Mouse (Mus musculus) limb, embryonic 10.5 days (tissue): ENCODE results near the gene Gm10378. TPM values are rescaled to one million over a fixed set of nuclear protein-coding genes. Genes with fewer than 3 reads are reported as not detected.
"Not testable (repeated sequence)": the region's sequence is repeated elsewhere in the genome, so short reads cannot be mapped to it uniquely, and the experiment has no call there.

ENCODE experiments used
- DNase-seq: peaks from one replicate; pipeline ENCODE4 v3.0.0-alpha.2; 2017; ENCODE audit warnings: low spot score
- H3K27ac ChIP-seq: fragments of 300-500 bp; sonication (generic); 2 replicates; pipeline ENCODE4 v1.5.1; 2016; ENCODE audit warnings: mild to moderate bottlenecking
- H3K27me3 ChIP-seq: fragments of 300-500 bp; sonication (generic); 2 replicates; pipeline ENCODE4 v1.6.1; 2016; ENCODE audit warnings: low read depth, mild to moderate bottlenecking; ENCODE audit not compliant: poor library complexity, severe bottlenecking
- H3K36me3 ChIP-seq: fragments of 300-500 bp; sonication (generic); 2 replicates; pipeline ENCODE4 v1.6.1; 2016; ENCODE audit warnings: mild to moderate bottlenecking, moderate library complexity
- H3K4me1 ChIP-seq: fragments of 300-500 bp; sonication (generic); 2 replicates; pipeline ENCODE4 v1.6.1; 2016
- H3K4me3 ChIP-seq: fragments of 300-500 bp; sonication (generic); 2 replicates; pipeline ENCODE4 v1.5.1; 2016; ENCODE audit warnings: mild to moderate bottlenecking, moderate library complexity
- H3K9me3 ChIP-seq: fragments of 300-500 bp; sonication (generic); replicated peaks from 2 replicates; pipeline ENCODE4 v1.6.1; 2016; ENCODE audit warnings: mild to moderate bottlenecking
- WGBS: fragments of 180-500 bp; shearing (Covaris S2); methylation state at CpG from one replicate; pipeline ENCODE4 v1.1.7; 2016; 5-methylcytosine and 5-hydroxymethylcytosine counted together
- microRNA-seq: library from miRNA; unstranded; fragments of <30 nt; microRNA quantifications from one replicate; pipeline ENCODE4, GENCODE M21; 2017
- polyA plus RNA-seq: library from polyadenylated mRNA; unstranded; fragments of >200 nt; fragmentation: Nextera tagmentation; extraction: Ambion mirVana; gene quantifications from 2 replicates; pipeline ENCODE4 v1.2.1, GENCODE M21; 2016

Gm10378 gene
- not detected in 2 replicates for polyA plus RNA-seq

DNA sequence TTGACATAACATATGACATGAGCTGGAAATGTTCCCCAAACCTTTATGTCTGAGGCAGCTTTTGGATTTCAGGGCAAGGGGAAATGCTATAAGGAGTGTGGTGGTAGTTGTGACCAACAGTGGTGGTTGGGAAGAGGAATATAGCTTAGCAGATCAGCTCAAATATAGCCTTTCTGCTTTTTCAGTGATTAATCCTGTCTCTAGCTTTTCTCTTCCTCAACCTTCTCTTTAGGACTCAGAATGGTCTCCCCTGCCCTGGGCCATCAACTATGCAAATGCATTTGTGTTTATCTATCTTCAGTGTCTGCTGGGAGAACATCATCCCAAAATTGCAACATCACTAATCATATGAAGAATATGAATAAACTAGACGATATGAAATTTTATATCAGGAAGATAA is at the start of gene Gm10378:
Gene Gm10378, plus strand, starts transcription at position 301 of the 400 bp plus-strand sequence.
- DNase-seq, H3K4me3 ChIP-seq, H3K4me1 ChIP-seq, H3K9me3 ChIP-seq, H3K36me3 ChIP-seq, H3K27me3 ChIP-seq, H3K27ac ChIP-seq: not testable (repeated sequence)
- WGBS = no CpG with 5 or more reads among the region's 1 CpGs

- H3K9me3 ChIP-seq, H3K27me3 ChIP-seq, H3K4me1 ChIP-seq, H3K27ac ChIP-seq, H3K36me3 ChIP-seq, H3K4me3 ChIP-seq, DNase-seq: not testable (repeated sequence)
- WGBS = no CpG with 5 or more reads among the region's 2 CpGs
Observed at GRCm38 (mm10) chr14:42641817-42642216, 13.9 kb upstream of the Gm10378 start, which contains the start of gene Gm3633. Gene Gm3633, minus strand, starts transcription at chr14:42641917.

Small RNA genes within 50 kb of the gene (microRNA-seq; reads per million reads assigned to microRNA genes)
- gene Gm23620 (not detected), gene Gm25228 (not detected)

Other genes with a start within 250 kb of the Gm10378 start
- gene Gm8005, start 216.3 kb upstream of the Gm10378 start, polyA plus RNA-seq = not detected in 2 replicates
- not detected in 2 replicates for gene Gm8011, start 192.1 kb upstream of the Gm10378 start, polyA plus RNA-seq
- not detected in 2 replicates for gene Gm8020, start 153.6 kb upstream of the Gm10378 start, polyA plus RNA-seq
- not detected in 2 replicates for gene Gm8024, start 131.7 kb upstream of the Gm10378 start, polyA plus RNA-seq
- not detected in 2 replicates for gene Gm17124, start 56.1 kb upstream of the Gm10378 start, polyA plus RNA-seq
- not detected in 2 replicates for gene Gm3633, start 14.0 kb upstream of the Gm10378 start, polyA plus RNA-seq
- gene Gm3015, start 112.9 kb downstream of the Gm10378 start, polyA plus RNA-seq = not detected in 2 replicates
- gene Gm10377, start 142.0 kb downstream of the Gm10378 start, polyA plus RNA-seq = not detected in 2 replicates
- not detected in 2 replicates for gene Gm21977, start 197.5 kb downstream of the Gm10378 start, polyA plus RNA-seq